Mouse (Mus musculus): ENCODE data around the gene Ndufb3.
"Not testable (repeated sequence)": the region's sequence is repeated elsewhere in the genome, so short reads cannot be mapped to it uniquely, and the experiment has no call there.

The Ndufb3 gene

GRCm38 (mm10) chr1:58617978-58618668 lies 31.9 kb downstream of the Ndufb3 start:
- no peak for DNase-seq (ENCODE audit: low spot score)

- DNase-seq (ENCODE audit: low spot score): no peak
These were observed 32.6 kb downstream of the Ndufb3 start for GRCm38 (mm10) chr1:58618766-58619165.

DNA sequence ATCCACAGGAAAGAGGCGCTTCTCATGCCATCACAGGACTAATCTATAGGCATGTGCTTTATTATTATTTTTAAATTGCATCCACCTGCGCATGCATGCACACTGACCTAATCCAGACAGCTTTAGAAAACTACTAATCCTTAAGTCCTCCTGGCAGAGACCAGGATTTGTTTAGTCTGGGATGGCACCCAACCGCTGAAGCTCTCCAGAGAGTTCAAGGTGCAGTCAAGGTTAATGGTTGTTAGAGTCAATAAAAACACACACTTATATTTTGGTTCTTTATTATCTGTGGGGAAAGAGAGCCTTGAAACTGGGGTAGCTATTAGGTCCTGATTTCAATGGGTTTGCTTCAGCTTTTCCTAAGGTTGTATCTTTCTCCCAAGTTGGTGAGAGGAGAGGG lies 35.1 kb downstream of the Ndufb3 start:
- DNase-seq (ENCODE audit: low spot score): no peak

DNA sequence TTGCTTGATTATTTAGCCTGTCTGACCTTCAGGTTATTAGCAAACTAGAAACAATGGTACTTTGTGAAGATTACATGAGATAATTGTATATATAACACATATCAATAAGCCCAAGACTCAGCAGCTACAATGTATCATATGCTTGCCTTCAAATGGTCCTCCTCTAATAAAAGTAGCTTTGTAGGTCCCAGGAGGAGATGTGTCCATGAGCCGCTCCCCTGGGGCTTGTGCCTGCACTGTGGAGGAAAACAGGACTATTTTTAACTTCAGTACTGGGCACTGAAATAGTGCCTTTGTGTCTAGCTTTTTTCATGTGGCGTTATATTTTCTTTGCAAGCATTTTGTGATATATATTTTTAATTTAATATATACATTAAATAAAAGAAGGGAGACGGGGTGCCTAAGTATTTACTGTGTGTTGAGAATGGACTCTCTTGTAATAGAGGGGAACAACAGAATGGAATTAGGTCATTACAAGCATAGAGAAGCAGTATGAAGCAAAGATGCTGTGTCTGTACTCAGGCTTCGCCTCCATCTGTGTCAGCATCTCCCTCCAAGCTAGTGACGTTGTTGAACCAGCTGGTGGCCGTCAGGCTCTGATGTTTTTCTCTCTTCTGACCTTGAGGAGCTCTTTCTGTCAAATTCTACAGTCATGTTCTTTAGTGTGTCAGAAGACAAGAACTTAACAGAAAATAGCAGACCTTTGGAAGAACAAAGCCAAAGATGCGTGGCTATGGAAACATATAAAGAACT lies 36.0 kb downstream of the Ndufb3 start:
- DNase-seq (ENCODE audit: low spot score): no peak

DNA sequence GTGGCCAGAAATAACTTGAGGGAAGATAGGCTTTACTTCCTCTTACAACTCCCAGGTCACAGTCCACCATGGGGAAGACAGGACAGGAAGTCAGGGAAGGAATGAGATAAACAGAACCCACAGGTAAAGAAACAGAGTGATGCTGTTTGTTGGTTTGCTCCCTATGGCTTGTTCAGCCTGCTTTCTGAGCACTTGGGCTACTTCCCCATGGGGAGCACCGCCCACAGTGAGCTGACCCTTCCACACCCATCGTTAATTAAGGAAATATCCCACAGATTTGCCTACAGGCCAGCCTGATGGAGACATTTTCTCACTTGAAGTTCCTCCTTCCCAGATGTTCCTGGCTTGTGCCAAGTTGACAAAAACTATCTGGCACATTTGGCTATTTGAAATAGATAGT lies 42.7 kb downstream of the Ndufb3 start:
- DNase-seq (ENCODE audit: low spot score): not testable (repeated sequence)
